Mouse (Mus musculus) frontal cortex, postnatal 10 days (tissue): Measurements from ENCODE around the gene Haus4.

Experiments
- DNase-seq, 2 experiments: peaks; one replicate each; pipeline ENCODE4 v3.0.0; 2022; ENCODE audit warnings: low spot score in 2 of 2, mixed read lengths in 1 of 2

Haus4 gene

GRCm38 (mm10) chr14:54572790-54573736 lies 18.6 kb upstream of the Haus4 start:
- no peak for DNase-seq

- no peak for DNase-seq
Measured at GRCm38 (mm10) chr14:54572122-54572521, 17.7 kb upstream of the Haus4 start.

GRCm38 (mm10) chr14:54569451-54570392 lies 15.3 kb upstream of the Haus4 start:
- DNase-seq: no peak

GRCm38 (mm10) chr14:54568694-54569414 lies 14.4 kb upstream of the Haus4 start:
- peak in 1 of 2 experiments; percentile 65 for DNase-seq

GRCm38 (mm10) chr14:54560527-54561242 lies 6.3 kb upstream of the Haus4 start:
- DNase-seq: no peak

- no peak for DNase-seq
Measured at GRCm38 (mm10) chr14:54557330-54557729, 2.9 kb upstream of the Haus4 start.

- DNase-seq: no peak
Measured at GRCm38 (mm10) chr14:54553454-54553974, 902 bp downstream of the Haus4 start.

GRCm38 (mm10) chr14:54544703-54545102 lies 9.7 kb downstream of the Haus4 start:
- no peak for DNase-seq

- no peak for DNase-seq
Measured at GRCm38 (mm10) chr14:54540771-54541170, 13.6 kb downstream of the Haus4 start.

- DNase-seq: no peak
Measured at GRCm38 (mm10) chr14:54538580-54538979, 15.8 kb downstream of the Haus4 start.

GRCm38 (mm10) chr14:54528446-54529111 lies 25.8 kb downstream of the Haus4 start:
- peak in 1 of 2 experiments; percentile 78 for DNase-seq

GRCm38 (mm10) chr14:54528007-54528393 lies 26.4 kb downstream of the Haus4 start:
- DNase-seq: no peak

- peak in 1 of 2 experiments; percentile 28 for DNase-seq
Measured at GRCm38 (mm10) chr14:54527227-54528006, 27.0 kb downstream of the Haus4 start.

GRCm38 (mm10) chr14:54523600-54523999 lies 30.8 kb downstream of the Haus4 start:
- DNase-seq: no peak

GRCm38 (mm10) chr14:54516710-54517310 lies 37.6 kb downstream of the Haus4 start:
- no peak for DNase-seq

- DNase-seq: no peak
Measured at GRCm38 (mm10) chr14:54509774-54510173, 44.6 kb downstream of the Haus4 start.

GRCm38 (mm10) chr14:54503092-54503491 lies 51.3 kb downstream of the Haus4 start:
- DNase-seq: no peak

- no peak for DNase-seq
Measured at GRCm38 (mm10) chr14:54501365-54501764, 53.1 kb downstream of the Haus4 start.

GRCm38 (mm10) chr14:54499330-54499729 lies 55.1 kb downstream of the Haus4 start:
- DNase-seq: no peak
